Mouse (Mus musculus): ENCODE results near the gene Rbfox1. TPM values are rescaled to one million over a fixed set of nuclear protein-coding genes. Genes with fewer than 3 reads are reported as not detected.

Gene Rbfox1
- total RNA-seq, 1 experiment from 2014 or later = not detected

- no peak for ATAC-seq (ENCODE audit: extremely low read depth, insufficient number of reproducible peaks, low FRiP score, poor library complexity, severe bottlenecking)
These were observed 1191.2 kb downstream of the Rbfox1 start for GRCm38 (mm10) chr16:7076305-7076704.

- ATAC-seq (ENCODE audit: extremely low read depth, insufficient number of reproducible peaks, low FRiP score, poor library complexity, severe bottlenecking) = no peak
These were observed 1191.6 kb downstream of the Rbfox1 start for GRCm38 (mm10) chr16:7076707-7077106.

DNA sequence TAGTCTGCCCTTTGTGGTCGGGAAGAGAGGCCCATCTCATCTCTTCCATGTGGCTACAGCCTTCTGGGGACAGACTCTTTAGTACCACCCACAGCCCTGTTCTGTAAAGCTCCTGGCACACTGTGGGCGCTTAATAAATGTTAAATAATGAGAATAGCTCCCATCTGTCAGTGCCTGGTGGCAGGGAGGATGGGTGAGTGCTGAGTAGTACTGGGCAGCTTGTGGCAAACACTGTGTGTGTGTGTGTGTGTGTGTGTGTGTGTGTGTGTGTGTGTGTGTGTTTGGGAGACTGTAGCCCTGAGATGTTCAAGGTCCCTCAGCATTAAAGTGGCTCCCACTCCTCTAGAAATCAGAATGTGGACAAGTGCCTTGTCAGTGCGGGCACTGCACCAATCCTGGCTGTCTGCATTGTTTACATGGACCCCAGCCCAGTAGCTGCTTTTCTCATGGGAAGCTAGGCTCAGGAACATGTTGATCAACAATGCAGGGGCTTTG lies 1196.0 kb downstream of the Rbfox1 start:
- ATAC-seq (ENCODE audit: extremely low read depth, insufficient number of reproducible peaks, low FRiP score, poor library complexity, severe bottlenecking) = no peak

GRCm38 (mm10) chr16:7081684-7082255 lies 1196.6 kb downstream of the Rbfox1 start:
- no peak for ATAC-seq (ENCODE audit: extremely low read depth, insufficient number of reproducible peaks, low FRiP score, poor library complexity, severe bottlenecking)

DNA sequence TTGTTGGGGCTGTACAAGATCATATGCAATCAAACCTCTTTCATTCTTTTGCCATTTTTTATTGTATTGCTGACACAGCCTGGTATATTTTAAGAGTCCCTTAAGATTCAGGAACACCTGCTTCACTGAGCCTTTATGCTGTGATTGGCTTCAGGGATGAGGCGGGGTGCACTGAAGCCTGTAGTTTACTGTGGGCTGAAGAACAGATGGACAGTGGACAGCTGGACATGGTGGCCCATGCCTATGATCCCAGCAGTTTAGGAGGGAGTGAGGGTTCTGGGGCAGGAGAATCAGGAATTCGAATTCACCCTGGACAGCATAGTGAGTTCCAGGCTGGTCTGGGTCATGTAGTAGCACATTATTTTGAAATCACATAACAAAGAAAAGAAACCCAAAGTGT lies 1198.8 kb downstream of the Rbfox1 start:
- no peak for ATAC-seq (ENCODE audit: extremely low read depth, insufficient number of reproducible peaks, low FRiP score, poor library complexity, severe bottlenecking)

GRCm38 (mm10) chr16:7088601-7089430 lies 1203.7 kb downstream of the Rbfox1 start:
- ATAC-seq (ENCODE audit: extremely low read depth, insufficient number of reproducible peaks, low FRiP score, poor library complexity, severe bottlenecking) = no peak

DNA sequence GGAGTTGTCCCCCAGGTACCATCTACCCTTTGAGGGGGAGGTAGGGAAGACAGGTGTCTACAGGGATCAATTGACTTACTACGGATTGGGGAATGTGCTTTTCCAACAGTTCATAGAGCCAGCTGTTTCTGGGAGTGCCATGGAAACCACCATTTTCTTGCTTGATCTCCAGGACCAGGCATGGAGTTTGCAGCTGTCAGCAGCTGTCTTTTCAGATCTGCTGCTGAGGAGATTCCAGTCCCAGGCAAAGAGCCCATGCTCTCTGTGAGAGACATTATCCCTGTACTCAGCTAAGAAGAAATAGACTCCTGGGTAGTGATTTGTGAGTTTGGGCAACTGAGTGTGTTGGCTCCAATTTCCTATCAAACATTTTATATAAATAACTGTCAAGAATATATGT lies 1204.3 kb downstream of the Rbfox1 start:
- no peak for ATAC-seq (ENCODE audit: extremely low read depth, insufficient number of reproducible peaks, low FRiP score, poor library complexity, severe bottlenecking)

DNA sequence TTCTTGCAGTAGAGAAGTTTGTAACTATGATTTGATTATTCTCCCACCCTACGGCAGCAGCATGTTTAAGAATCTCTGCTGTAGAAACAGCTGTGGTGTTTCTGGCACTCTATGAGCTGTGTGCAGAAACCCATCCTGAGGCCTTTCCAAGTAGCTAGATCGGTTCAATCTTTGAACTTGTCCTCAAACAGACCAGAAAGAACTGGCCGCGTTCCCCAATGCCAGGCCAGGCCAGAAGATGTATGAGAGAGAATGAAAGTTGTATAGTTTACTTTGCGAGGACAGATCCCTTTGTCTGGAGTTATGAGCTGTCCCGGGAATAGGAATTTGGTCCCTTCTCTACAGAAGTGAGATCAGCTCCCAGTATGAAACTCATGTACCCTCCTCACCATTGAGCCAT lies 1205.0 kb downstream of the Rbfox1 start:
- no peak for ATAC-seq (ENCODE audit: extremely low read depth, insufficient number of reproducible peaks, low FRiP score, poor library complexity, severe bottlenecking)

DNA sequence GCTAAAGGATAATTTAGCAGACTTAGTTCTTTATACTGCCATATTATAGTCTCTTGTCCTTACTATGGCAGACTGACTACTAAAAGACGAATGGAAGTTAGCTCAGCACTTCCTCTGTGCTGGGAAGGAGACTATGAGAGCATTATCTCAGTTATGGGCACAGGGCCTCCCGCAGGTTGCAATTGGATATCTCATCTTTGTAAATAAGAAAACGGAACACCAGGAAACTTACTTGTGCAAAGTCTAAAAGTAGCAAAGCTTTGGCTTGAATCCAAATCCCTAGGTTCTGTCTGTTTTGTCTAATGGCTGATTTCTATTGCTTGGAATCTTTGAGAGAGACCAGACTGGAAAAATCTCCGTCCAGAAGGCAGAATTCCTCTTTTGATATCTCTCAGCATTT lies 1207.7 kb downstream of the Rbfox1 start:
- no peak for ATAC-seq (ENCODE audit: extremely low read depth, insufficient number of reproducible peaks, low FRiP score, poor library complexity, severe bottlenecking)

GRCm38 (mm10) chr16:7093686-7094085 lies 1208.5 kb downstream of the Rbfox1 start:
- no peak for ATAC-seq (ENCODE audit: extremely low read depth, insufficient number of reproducible peaks, low FRiP score, poor library complexity, severe bottlenecking)

- ATAC-seq (ENCODE audit: extremely low read depth, insufficient number of reproducible peaks, low FRiP score, poor library complexity, severe bottlenecking) = no peak
These were observed 1209.1 kb downstream of the Rbfox1 start for GRCm38 (mm10) chr16:7094181-7094749.

DNA sequence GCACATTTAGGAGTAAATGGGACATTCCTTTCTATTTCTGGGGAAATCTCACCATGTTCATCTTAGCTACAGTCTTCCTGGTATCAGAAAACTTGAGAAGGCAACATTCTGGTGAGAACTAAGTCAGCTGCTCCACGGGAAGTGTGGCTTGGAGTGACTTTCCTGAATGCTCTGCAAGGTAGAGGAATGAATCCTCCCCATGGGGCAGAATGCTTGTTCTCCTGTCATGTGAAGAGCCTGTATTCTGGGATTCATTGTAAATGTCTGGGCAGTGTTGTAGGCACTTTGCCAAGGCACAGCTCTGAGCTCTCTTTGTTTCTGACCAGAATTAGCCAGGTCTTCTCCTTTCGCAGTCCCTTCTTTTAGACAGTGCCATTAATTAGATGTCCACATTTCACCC lies 1211.9 kb downstream of the Rbfox1 start:
- ATAC-seq (ENCODE audit: extremely low read depth, insufficient number of reproducible peaks, low FRiP score, poor library complexity, severe bottlenecking) = no peak

DNA sequence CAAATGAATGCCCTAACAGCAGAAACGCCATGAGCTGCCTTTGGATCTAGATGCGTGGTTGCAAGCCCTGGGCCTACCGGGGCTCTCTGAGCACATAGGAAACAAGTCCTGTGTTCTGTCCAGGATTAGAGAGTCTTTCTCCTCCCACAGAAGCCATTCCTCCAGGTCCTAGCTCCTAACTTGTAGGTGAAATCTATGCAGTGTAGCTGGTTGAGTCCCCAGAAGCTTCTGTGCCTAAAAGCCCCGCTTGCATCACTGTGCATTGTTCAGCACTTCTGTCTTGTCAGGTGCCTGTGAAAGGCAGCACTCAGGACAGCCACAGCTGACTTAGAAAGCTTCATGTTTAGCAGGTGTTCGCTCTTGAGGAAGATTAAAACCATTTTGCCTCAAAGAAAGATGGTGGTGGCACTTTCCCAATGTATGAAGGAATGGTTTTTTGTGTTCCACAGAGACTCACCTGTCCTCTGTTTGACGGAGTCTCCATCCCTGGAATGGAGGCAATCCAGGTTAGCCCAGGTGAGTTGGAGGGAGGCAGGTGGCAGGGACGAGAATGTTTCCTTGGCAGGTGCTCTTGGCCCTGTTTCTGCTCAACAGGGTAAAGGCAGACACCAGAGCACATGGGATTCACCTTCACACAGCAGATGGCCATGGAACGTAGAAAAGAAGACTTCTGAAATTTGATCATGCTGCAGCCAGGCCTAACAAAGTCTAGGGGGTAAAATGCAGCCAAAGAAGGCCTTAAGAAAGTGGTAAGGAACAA lies 1213.0 kb downstream of the Rbfox1 start:
- ATAC-seq (ENCODE audit: extremely low read depth, insufficient number of reproducible peaks, low FRiP score, poor library complexity, severe bottlenecking) = no peak

GRCm38 (mm10) chr16:7099506-7100300 lies 1214.5 kb downstream of the Rbfox1 start:
- ATAC-seq (ENCODE audit: extremely low read depth, insufficient number of reproducible peaks, low FRiP score, poor library complexity, severe bottlenecking) = no peak

- no peak for ATAC-seq (ENCODE audit: extremely low read depth, insufficient number of reproducible peaks, low FRiP score, poor library complexity, severe bottlenecking)
These were observed 1217.3 kb downstream of the Rbfox1 start for GRCm38 (mm10) chr16:7102486-7102885.

DNA sequence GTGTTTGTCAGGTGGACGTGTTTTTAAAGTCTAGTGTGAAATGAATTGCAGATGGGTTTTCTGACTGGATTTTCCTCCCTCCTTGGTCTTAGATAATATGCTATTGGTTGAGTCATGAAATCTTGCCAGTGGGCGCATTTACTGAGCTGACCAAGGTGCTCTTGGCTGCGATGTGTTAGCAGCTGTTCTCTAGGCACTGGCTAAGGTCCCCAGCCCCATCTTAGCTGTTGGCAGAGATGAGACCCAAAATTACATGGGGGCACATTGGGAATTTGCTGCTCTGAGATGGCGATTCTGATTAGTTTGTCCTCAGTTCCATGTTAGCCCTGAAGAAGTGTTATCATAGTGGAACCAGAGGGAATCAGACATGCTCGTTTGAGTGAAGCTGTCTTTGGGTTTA lies 1218.1 kb downstream of the Rbfox1 start:
- no peak for ATAC-seq (ENCODE audit: extremely low read depth, insufficient number of reproducible peaks, low FRiP score, poor library complexity, severe bottlenecking)

- no peak for ATAC-seq (ENCODE audit: extremely low read depth, insufficient number of reproducible peaks, low FRiP score, poor library complexity, severe bottlenecking)
These were observed 1221.4 kb downstream of the Rbfox1 start for GRCm38 (mm10) chr16:7106450-7107015.

GRCm38 (mm10) chr16:7115945-7116344 lies 1230.8 kb downstream of the Rbfox1 start:
- ATAC-seq (ENCODE audit: extremely low read depth, insufficient number of reproducible peaks, low FRiP score, poor library complexity, severe bottlenecking) = no peak
